ENCODE assay signal across 8 mouse cellular contexts in genomic region chr2:69895502-69896223, GRCm38 (mm10). TPM values are rescaled to one million over a fixed set of nuclear protein-coding genes. Genes with fewer than 3 reads are reported as not detected.
DNase-seq lines count a peak whose midpoint lies in the region; TF ChIP-seq lines count a peak whose summit lies in the region.

No protein-coding gene starts in this region.

- no peaks in the 10 kb centered on the region for H3K36me3 ChIP-seq in spleen, adult 2 months (ENCODE audit: control insufficient read depth, insufficient read depth, low read length)
- no peaks in the 10 kb centered on the region for H3K36me3 ChIP-seq in testis, adult 2 months (ENCODE audit: control insufficient read depth, insufficient read depth, low read length)

- 75% methylated on average over 14 of the region's 14 CpGs for WGBS in spleen, adult 2 months

- no peak for TF ChIP-seq POLR2A in spleen, adult 2 months (IDR thresholded peaks at IDR 0.05; ENCODE audit: low read depth, low read length)
- no peak for TF ChIP-seq POLR2A in testis, adult 2 months (IDR thresholded peaks at IDR 0.05; ENCODE audit: control insufficient read depth, low read depth, low read length)

- no peak overlapping the region for H3K4me3 ChIP-seq in spleen, adult 2 months (ENCODE audit: extremely low read depth, insufficient read depth, insufficient read length)
- no peak overlapping the region for H3K4me3 ChIP-seq in testis, adult 2 months (ENCODE audit: control insufficient read depth, low read depth, low read length)

- H3K27ac ChIP-seq in spleen, adult 2 months (ENCODE audit: insufficient read depth, low read length): no peak overlapping the region
- no peak overlapping the region for H3K27ac ChIP-seq in testis, adult 2 months (ENCODE audit: control insufficient read depth, insufficient read depth, low read depth, low read length)

- H3K27me3 ChIP-seq in spleen, adult 2 months (ENCODE audit: control insufficient read depth, insufficient read depth, low read length): no peaks in the 10 kb centered on the region; the same call in 1 of the 2 replicates
- no peaks in the 10 kb centered on the region for H3K27me3 ChIP-seq in testis, adult 2 months (ENCODE audit: control insufficient read depth, insufficient read depth, low read length)

- H3K4me1 ChIP-seq in spleen, adult 2 months (ENCODE audit: control insufficient read depth, insufficient read depth, insufficient read length): no peaks in the 10 kb centered on the region
- H3K4me1 ChIP-seq in testis, adult 2 months (ENCODE audit: control insufficient read depth, insufficient read depth, low read length): peaks cover 2% of the 10 kb centered on the region; the same call in 1 of the 2 replicates

- TF ChIP-seq CTCF in spleen, adult 2 months (IDR thresholded peaks at IDR 0.05; ENCODE audit: extremely low read depth, insufficient read depth, insufficient read length, insufficient replicate concordance): peak; percentile 12; the same call in 1 of the 2 replicates
- TF ChIP-seq CTCF in testis, adult 2 months (IDR thresholded peaks at IDR 0.05; ENCODE audit: control insufficient read depth, insufficient read depth, insufficient replicate concordance, low read depth, low read length): peak; percentile 65; the same call in 1 of the 2 replicates

- DNase-seq in heart, adult 11 months: peak; percentile 76
- DNase-seq in heart, adult 18-20 months: no peak
- no peak for DNase-seq in spleen, adult 2 months (ENCODE audit: low read depth in 1 of 2, low spot score in 2 of 2)
- no peak for DNase-seq in spleen, adult 18-20 months
- DNase-seq in c-Kit-positive CD71-positive TER-119-negative erythroid progenitor cells, embryonic 14.5 days (ENCODE audit: low read depth): peak; percentile 24
- no peak for DNase-seq in left cerebral cortex, adult 9 months (ENCODE audit: low spot score in 2 of 2)
- no peak for DNase-seq in gastrocnemius, postnatal 36 days

- intact Hi-C loops in gastrocnemius, postnatal 36 days (cut with DNase I): loop anchor here (5.0 kb wide), 1 partner anchor 33 kb away; the partner anchor contains the start of gene Ssb

RNA-seq across cellular contexts. Expression of gene Ubr3, which starts 1.4 kb away (rescaled TPM):
- 100 to 1,000 TPM; 120 to 124 TPM for total RNA-seq in heart, adult 18-20 months (2021)
- polyA plus RNA-seq in spleen, adult 2 months (2012; rRNA removed): 6.0 and 6.5 TPM in 2 replicates
- 6.7 and 9.1 TPM in 2 replicates for polyA plus RNA-seq in testis, adult 2 months (2012; rRNA removed)
- 100 to 1,000 TPM; 162 to 170 TPM for total RNA-seq in gastrocnemius, postnatal 36 days (2021)

RNA-seq across cellular contexts. Expression of gene Mettl5, which starts 10.2 kb away (rescaled TPM):
- total RNA-seq in heart, adult 18-20 months (2021): 10 to 100 TPM; 21.6 to 22.6 TPM
- polyA plus RNA-seq in spleen, adult 2 months (2012; rRNA removed): 4.3 and 6.0 TPM in 2 replicates
- polyA plus RNA-seq in testis, adult 2 months (2012; rRNA removed): 1.8 and 2.1 TPM in 2 replicates
- total RNA-seq in gastrocnemius, postnatal 36 days (2021): 10 to 100 TPM; 15.7 to 17.2 TPM

RNA-seq across cellular contexts. Expression of gene Ssb, which starts 34.3 kb away (rescaled TPM):
- 10 to 100 TPM; 58.9 to 66.2 TPM for total RNA-seq in heart, adult 18-20 months (2021)
- 1.5 and 1.6 TPM in 2 replicates for polyA plus RNA-seq in spleen, adult 2 months (2012; rRNA removed)
- polyA plus RNA-seq in testis, adult 2 months (2012; rRNA removed): 4.2 and 7.1 TPM in 2 replicates
- 10 to 100 TPM; 44.2 to 61.3 TPM for total RNA-seq in gastrocnemius, postnatal 36 days (2021)

Comparison
In these comparisons a context has a peak if more than half of its experiments do, and no peak if none do; other contexts are left out.
1. DNase-seq: peak in heart, adult 11 months (single experiment) and c-Kit-positive CD71-positive TER-119-negative erythroid progenitor cells, embryonic 14.5 days (single experiment); none in heart, adult 18-20 months (0 of 2), spleen, adult 2 months (0 of 2), spleen, adult 18-20 months (0 of 2), left cerebral cortex, adult 9 months (0 of 2) and gastrocnemius, postnatal 36 days (0 of 2).